Mouse (Mus musculus): ENCODE measurements around the gene Cdh13.

DNA sequence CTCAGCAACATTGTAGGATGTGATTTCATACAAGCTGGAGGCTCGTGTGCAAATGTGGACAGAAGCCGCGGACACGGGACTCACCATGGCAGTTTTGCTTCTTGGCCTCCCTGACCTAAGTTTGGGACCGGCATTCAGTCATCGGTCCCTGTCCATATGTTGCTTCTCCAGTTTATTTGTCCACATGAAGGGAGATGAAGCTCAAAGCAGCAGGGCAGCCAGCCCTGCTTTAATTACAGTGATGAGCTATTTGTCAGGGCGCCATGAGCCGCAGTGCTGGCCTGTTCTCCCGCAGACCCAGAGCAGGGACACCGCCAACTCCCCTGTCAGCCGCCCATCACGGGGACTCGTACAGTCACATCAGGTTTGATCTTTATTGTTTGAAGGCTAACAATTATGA, 502.1 kb downstream of the Cdh13 start:
- no peak for TF ChIP-seq EP300 (IDR thresholded peaks at IDR 0.05; ENCODE audit: insufficient read depth, low read depth, low read length)
- TF ChIP-seq CTCF (IDR thresholded peaks at IDR 0.05) = no peak

All from heart, adult 2 months (tissue).